9 mouse cellular contexts compared by ENCODE assay signal in the genomic region with DNA sequence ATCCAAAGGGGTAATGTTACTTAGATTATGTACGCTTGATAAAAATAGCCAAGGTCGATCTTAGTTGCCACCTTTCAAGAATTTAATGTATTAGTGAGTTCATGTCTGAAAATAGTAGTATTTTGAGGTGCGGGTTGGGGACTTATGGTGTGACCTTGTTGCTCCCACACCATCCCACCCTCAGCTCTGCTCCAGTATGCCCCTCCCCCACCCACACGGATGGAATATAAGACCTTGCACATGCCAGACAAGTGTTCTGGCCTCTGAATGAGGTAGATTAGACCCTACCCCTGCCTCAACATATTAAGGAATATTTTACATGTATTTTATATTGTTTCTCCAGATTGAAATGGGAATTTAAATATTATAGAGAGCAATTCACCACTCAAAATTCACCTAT. TPM values are rescaled to one million over a fixed set of nuclear protein-coding genes. Genes with fewer than 3 reads are reported as not detected.
A peak's percentile ranks its signal among the peaks of the same experiment; 100 is the strongest.
DNase-seq lines count a peak whose midpoint lies in the region; ATAC-seq and TF ChIP-seq lines count a peak whose summit lies in the region.
"Had no signal": no experiment of that assay in that cellular context is flagged by ENCODE, and none has a peak within 500 bp of the region (broad histone marks: within the 10 kb centered on the region; RNA-seq: fewer than 3 reads in every experiment).

No protein-coding gene starts in this region.

- no peak for TF ChIP-seq EP300 in stomach, postnatal 0 days (optimal IDR thresholded peaks at IDR 0.05)

- ATAC-seq in limb, embryonic 14.5 days (ENCODE audit: low FRiP score, low read depth), result no peak
- no peak for ATAC-seq in stomach, postnatal 0 days (ENCODE audit: low FRiP score, low TSS enrichment)
- no peak for ATAC-seq in granulocyte monocyte progenitor cell, adult 5-6 weeks (replicated peaks; ENCODE audit: poor library complexity, severe bottlenecking)

- no peaks in the 10 kb centered on the region for H3K9me3 ChIP-seq in limb, embryonic 14.5 days (ENCODE audit: control insufficient read depth, low read length)
- no peaks in the 10 kb centered on the region for H3K9me3 ChIP-seq in stomach, postnatal 0 days (ENCODE audit: control insufficient read depth, low read length)

- no peaks in the 10 kb centered on the region for H3K27me3 ChIP-seq in limb, embryonic 14.5 days (ENCODE audit: control insufficient read depth, insufficient read depth, low read length)
- H3K27me3 ChIP-seq in stomach, postnatal 0 days (ENCODE audit: control insufficient read depth, insufficient read depth, low read length), result no peaks in the 10 kb centered on the region

- no peak for TF ChIP-seq POLR2A in limb, embryonic 14.5 days (IDR thresholded peaks at IDR 0.05; ENCODE audit: borderline replicate concordance, extremely low read depth, insufficient read depth, insufficient read length)

- H3K4me3 ChIP-seq in limb, embryonic 14.5 days (replicated peaks; ENCODE audit: low read length), result peak overlapping the region; percentile 97
- peak overlapping the region; percentile 95 for H3K4me3 ChIP-seq in stomach, postnatal 0 days (ENCODE audit: low read depth, low read length)

- H3K27ac ChIP-seq in limb, embryonic 14.5 days (replicated peaks; ENCODE audit: low read depth, low read length), result no peak overlapping the region
- H3K27ac ChIP-seq in stomach, postnatal 0 days (replicated peaks), result no peak overlapping the region

- H3K4me1 ChIP-seq in limb, embryonic 14.5 days (ENCODE audit: control insufficient read depth, insufficient read depth, low read length), result peaks cover 17% of the 10 kb centered on the region
- peaks cover 4% of the 10 kb centered on the region; the same call in 1 of the 2 replicates for H3K4me1 ChIP-seq in stomach, postnatal 0 days (replicated peaks; ENCODE audit: control insufficient read depth, insufficient read depth)

- WGBS in limb, embryonic 14.5 days, result 50% methylated on average over 4 of the region's 4 CpGs
- WGBS in stomach, postnatal 0 days, result 31% methylated on average over 4 of the region's 4 CpGs

- H3K36me3 ChIP-seq in limb, embryonic 14.5 days (ENCODE audit: control insufficient read depth, insufficient read depth, low read length), result peaks cover 13% of the 10 kb centered on the region; the same call in 1 of the 2 replicates
- no peaks in the 10 kb centered on the region for H3K36me3 ChIP-seq in stomach, postnatal 0 days (ENCODE audit: control insufficient read depth, insufficient read depth, low read length)

- DNase-seq in embryo, embryonic 10.5 days (ENCODE audit: low spot score), result peak; percentile 17
- no peak for DNase-seq in embryo, embryonic 10 days (ENCODE audit: low spot score)
- peak; percentile 23 for DNase-seq in thymus, postnatal 4 days
- no peak for DNase-seq in thymus, postnatal 10 days (ENCODE audit: low spot score in 2 of 2)
- DNase-seq in limb, embryonic 14.5 days (ENCODE audit: low spot score), result no peak
- DNase-seq in stomach, postnatal 0 days (ENCODE audit: low spot score), result no peak
- DNase-seq in left cerebral cortex, adult 11 months (ENCODE audit: low spot score), result no peak
- DNase-seq: lung, postnatal 10 days had no signal

- H3K9ac ChIP-seq in limb, embryonic 14.5 days (ENCODE audit: low read depth, low read length, severe bottlenecking), result no peak overlapping the region
- no peak overlapping the region for H3K9ac ChIP-seq in stomach, postnatal 0 days (ENCODE audit: low read length)

- TF ChIP-seq CTCF in stomach, postnatal 0 days (IDR thresholded peaks at IDR 0.05; ENCODE audit: low read depth), result no peak

- peak overlapping the region; percentile 85 for H3K4me2 ChIP-seq in limb, embryonic 14.5 days (replicated peaks; ENCODE audit: low read depth, low read length, severe bottlenecking)
- H3K4me2 ChIP-seq in stomach, postnatal 0 days (replicated peaks; ENCODE audit: low read depth), result peak overlapping the region; percentile 62

RNA-seq across cellular contexts. Expression of a gene that starts 2.0 kb away (rescaled TPM):
- polyA plus RNA-seq in limb, embryonic 14.5 days (2012; rRNA removed), result 82.2 and 82.9 TPM in 2 replicates
- 74.9 and 81.3 TPM in 2 replicates for polyA plus RNA-seq in limb, embryonic 14.5 days (2014; fragmentation: Nextera tagmentation; extraction: Ambion mirVana)
- polyA plus RNA-seq in stomach, postnatal 0 days (2015; fragmentation: Nextera tagmentation; extraction: Ambion mirVana), result 13.9 and 15.8 TPM in 2 replicates
- 39.1 and 55.1 TPM in 2 replicates for total RNA-seq in granulocyte monocyte progenitor cell, adult 5-6 weeks (2014; fragmentation: Nextera tagmentation)
- 60.6 and 71.7 TPM in 2 replicates for total RNA-seq in granulocyte monocyte progenitor cell, adult 5-6 weeks (2017)

Comparison
In these comparisons a context has a peak if more than half of its experiments do, and no peak if none do; other contexts are left out.
1. DNase-seq: peak in embryo, embryonic 10.5 days (single experiment) and thymus, postnatal 4 days (single experiment); none in embryo, embryonic 10 days (single experiment), thymus, postnatal 10 days (0 of 2), limb, embryonic 14.5 days (single experiment), stomach, postnatal 0 days (single experiment) and left cerebral cortex, adult 11 months (single experiment).